Mouse (Mus musculus) ES-E14 (cell line): ENCODE measurements around the gene 1700012B09Rik. TPM values are rescaled to one million over a fixed set of nuclear protein-coding genes. Genes with fewer than 3 reads are reported as not detected.

ENCODE experiments used
- DNase-seq: peaks from one replicate; pipeline ENCODE4 v3.0.0-alpha.2; 2013; ENCODE audit warnings: low read depth, low spot score
- H3K27ac ChIP-seq: 2 replicates; pipeline ENCODE4 v1.5.1; 2012; ENCODE audit warnings: low read depth, mild to moderate bottlenecking, low read length, moderate library complexity, mixed read lengths; ENCODE audit not compliant: poor library complexity, insufficient read depth, severe bottlenecking
- H3K36me3 ChIP-seq: 2 replicates; pipeline ENCODE4 v1.6.1; 2012; ENCODE audit warnings: mild to moderate bottlenecking, low read length, moderate library complexity, mixed read lengths; ENCODE audit not compliant: control insufficient read depth, poor library complexity, insufficient read depth, severe bottlenecking
- H3K4me1 ChIP-seq, 2 experiments: fragments of 150-350 bp in 1 of 2; sonication (generic) in 1 of 2; 2 replicates each; pipeline ENCODE4 v1.6.1; 2012; ENCODE audit warnings: low read length in 2 of 2, mild to moderate bottlenecking in 1 of 2, mixed read lengths in 1 of 2; ENCODE audit not compliant: control insufficient read depth in 2 of 2, insufficient read depth in 2 of 2, poor library complexity in 1 of 2
- H3K4me3 ChIP-seq, 2 experiments: fragments of 150-350 bp in 1 of 2; sonication (generic) in 1 of 2; 2 replicates each; pipeline ENCODE4 v1.5.1; 2012; ENCODE audit warnings: low read length in 2 of 2, low read depth in 1 of 2, mild to moderate bottlenecking in 1 of 2, mixed read lengths in 1 of 2; ENCODE audit not compliant: insufficient read depth in 1 of 2, poor library complexity in 1 of 2, severe bottlenecking in 1 of 2
- H3K9ac ChIP-seq: 2 replicates; pipeline ENCODE4 v1.6.1; 2012; ENCODE audit warnings: low read depth, mild to moderate bottlenecking, low read length, mixed read lengths; ENCODE audit not compliant: poor library complexity, insufficient read depth, severe bottlenecking
- H3K9me3 ChIP-seq: fragments of 150-350 bp; sonication (generic); 2 replicates; pipeline ENCODE4 v1.6.1; 2012; ENCODE audit warnings: low read depth, mild to moderate bottlenecking, low read length; ENCODE audit not compliant: control insufficient read depth, insufficient read depth
- CHD2 ChIP-seq: IDR thresholded peaks from 2 replicates; pipeline ENCODE4 v1.6.1; 2014; ENCODE audit warnings: mild to moderate bottlenecking, low read depth, low read length, inconsistent platforms
- HCFC1 ChIP-seq: IDR thresholded peaks from 2 replicates; pipeline ENCODE4 v1.6.1; 2012; ENCODE audit warnings: low read length, inconsistent platforms, borderline replicate concordance; ENCODE audit not compliant: insufficient read depth
- MAFK ChIP-seq: IDR thresholded peaks from 2 replicates; pipeline ENCODE4 v1.6.1; 2014; ENCODE audit warnings: mild to moderate bottlenecking, low read depth, low read length, inconsistent platforms; ENCODE audit not compliant: insufficient read depth
- ZC3H11A ChIP-seq: IDR thresholded peaks from 2 replicates; pipeline ENCODE4 v1.6.1; 2012; ENCODE audit warnings: low read depth, mild to moderate bottlenecking, inconsistent platforms, low read length, borderline replicate concordance
- ZNF384 ChIP-seq: IDR thresholded peaks from 2 replicates; pipeline ENCODE4 v1.6.1; 2012; ENCODE audit warnings: low read depth, low read length, inconsistent platforms
- in situ Hi-C, 2 experiments: fragments of 600-800 bp; cut with MboI; formaldehyde crosslinking; loops; one replicate each; pipeline ENCODE4 v1.15.1; 2025; ENCODE audit warnings: low sequenced_read_pairs in 2 of 2, inconsistent platforms in 1 of 2; ENCODE audit not compliant: unreplicated experiment in 2 of 2
- total RNA-seq: library from RNA; depleted of rRNA; stranded (reverse); fragments of 300-350 nt; gene quantifications from 2 replicates; pipeline ENCODE4 v1.2.3, GENCODE M21; 2012

1700012B09Rik gene
- total RNA-seq, 1 experiment, result not detected

- Histone ChIP-seq H3K36me3 (no peaks in the 10 kb centered on the region), H3K9me3 (no peaks in the 10 kb centered on the region), H3K27ac (no peak overlapping the region), H3K4me1 (peaks cover 3 to 6% of the 10 kb centered on the region in 2 experiments; a peak in 2 of 4 replicates), H3K9ac (no peak overlapping the region), H3K4me3 (no peak overlapping the region)
- TF ChIP-seq ZC3H11A, result no peak
- no peak for TF ChIP-seq HCFC1
- TF ChIP-seq CHD2, result no peak
- no peak for DNase-seq
- in situ Hi-C loops, result no loop called here
Measured at GRCm38 (mm10) chr9:14728365-14728764, 42.5 kb downstream of the 1700012B09Rik start.

GRCm38 (mm10) chr9:14726629-14727028 lies 44.2 kb downstream of the 1700012B09Rik start:
- Histone ChIP-seq H3K9me3 (no peaks in the 10 kb centered on the region), H3K4me1 (peaks cover 3 to 6% of the 10 kb centered on the region in 2 experiments; a peak in 2 of 4 replicates), H3K4me3 (no peak overlapping the region), H3K27ac (no peak overlapping the region), H3K36me3 (no peaks in the 10 kb centered on the region), H3K9ac (no peak overlapping the region)
- TF ChIP-seq HCFC1 (no peak), CHD2 (no peak)
- DNase-seq, result no peak
- in situ Hi-C loops, result no loop called here

GRCm38 (mm10) chr9:14726005-14726404 lies 44.8 kb downstream of the 1700012B09Rik start:
- H3K27ac ChIP-seq, result no peak overlapping the region
- H3K9ac ChIP-seq, result no peak overlapping the region
- no peak for DNase-seq
- no peak for TF ChIP-seq ZNF384
- TF ChIP-seq HCFC1, result no peak
- no peak for TF ChIP-seq MAFK
- TF ChIP-seq ZC3H11A, result no peak
- no peak for TF ChIP-seq CHD2
- no peak overlapping the region for H3K4me3 ChIP-seq
- H3K36me3 ChIP-seq, result no peaks in the 10 kb centered on the region
- peaks cover 3% of the 10 kb centered on the region in 2 experiments; a peak in 2 of 4 replicates for H3K4me1 ChIP-seq
- no peaks in the 10 kb centered on the region for H3K9me3 ChIP-seq
- in situ Hi-C loops, result no loop called here

GRCm38 (mm10) chr9:14724755-14725420 lies 45.9 kb downstream of the 1700012B09Rik start:
- no peaks in the 10 kb centered on the region for H3K4me1 ChIP-seq
- in situ Hi-C loops, result no loop called here
- H3K9me3 ChIP-seq, result no peaks in the 10 kb centered on the region
- DNase-seq, result no peak
- no peak overlapping the region for H3K4me3 ChIP-seq
- no peak for TF ChIP-seq ZNF384
- no peak for TF ChIP-seq CHD2
- TF ChIP-seq HCFC1, result no peak
- no peak overlapping the region for H3K9ac ChIP-seq
- no peaks in the 10 kb centered on the region for H3K36me3 ChIP-seq
- no peak overlapping the region for H3K27ac ChIP-seq

- Histone ChIP-seq H3K4me3 (no peak overlapping the region), H3K27ac (no peak overlapping the region), H3K9me3 (no peaks in the 10 kb centered on the region), H3K4me1 (no peaks in the 10 kb centered on the region), H3K9ac (no peak overlapping the region), H3K36me3 (no peaks in the 10 kb centered on the region)
- in situ Hi-C loops, result no loop called here
- no peak for DNase-seq
- no peak for TF ChIP-seq ZC3H11A
- TF ChIP-seq MAFK, result peak; percentile 72
Measured at GRCm38 (mm10) chr9:14721610-14722009, 49.2 kb downstream of the 1700012B09Rik start.
